ENCODE assay signal across 7 mouse cellular contexts in genomic region chr4:147199055-147199750, GRCm38 (mm10).
DNase-seq lines count a peak whose midpoint lies in the region; ATAC-seq lines count a peak whose summit lies in the region.
"Not testable (repeated sequence)": the region's sequence is repeated elsewhere in the genome, so short reads cannot be mapped to it uniquely, and the experiment has no call there.

No protein-coding gene starts in this region.

- not testable (repeated sequence) for H3K27me3 ChIP-seq in heart, embryonic 14.5 days (ENCODE audit: control insufficient read depth, insufficient read depth, low read length); hindbrain, embryonic 15.5 days; limb, embryonic 11.5 days (ENCODE audit: control insufficient read depth, insufficient read depth, low read length); liver, embryonic 16.5 days (ENCODE audit: control insufficient read depth, insufficient read depth, low read depth, low read length); midbrain, embryonic 12.5 days; neural tube, embryonic 14.5 days (ENCODE audit: control insufficient read depth, insufficient read depth, low read length)

- not testable (repeated sequence) for H3K27ac ChIP-seq in heart, embryonic 14.5 days (replicated peaks in 1 of 2; ENCODE audit: control insufficient read depth in 1 of 2, insufficient read depth in 1 of 2, low read depth in 2 of 2, low read length in 2 of 2); hindbrain, embryonic 15.5 days (replicated peaks); limb, embryonic 11.5 days (replicated peaks; ENCODE audit: low read depth, low read length); liver, embryonic 16.5 days (ENCODE audit: low read length); midbrain, embryonic 12.5 days (replicated peaks); neural tube, embryonic 14.5 days (ENCODE audit: low read depth, low read length)

- WGBS in heart, embryonic 14.5 days = 59% methylated on average over 6 of the region's 6 CpGs
- 77% methylated on average over 6 of the region's 6 CpGs for WGBS in hindbrain, embryonic 15.5 days
- WGBS in limb, embryonic 11.5 days = 76% methylated on average over 6 of the region's 6 CpGs
- WGBS in liver, embryonic 16.5 days (ENCODE audit: insufficient replicate concordance) = 52% methylated on average over 6 of the region's 6 CpGs
- 72% methylated on average over 6 of the region's 6 CpGs for WGBS in midbrain, embryonic 12.5 days
- 69% methylated on average over 6 of the region's 6 CpGs for WGBS in neural tube, embryonic 14.5 days

- not testable (repeated sequence) for H3K36me3 ChIP-seq in heart, embryonic 14.5 days (ENCODE audit: control insufficient read depth, insufficient read depth, low read length); hindbrain, embryonic 15.5 days; limb, embryonic 11.5 days (ENCODE audit: control insufficient read depth, insufficient read depth, low read length); liver, embryonic 16.5 days (ENCODE audit: control insufficient read depth, insufficient read depth); midbrain, embryonic 12.5 days; neural tube, embryonic 14.5 days (ENCODE audit: control insufficient read depth, insufficient read depth, low read length)

- not testable (repeated sequence) for H3K9me3 ChIP-seq in heart, embryonic 14.5 days (ENCODE audit: control insufficient read depth, low read length); hindbrain, embryonic 15.5 days; limb, embryonic 11.5 days (ENCODE audit: control insufficient read depth, low read length); liver, embryonic 16.5 days (replicated peaks; ENCODE audit: control insufficient read depth, low read length); neural tube, embryonic 14.5 days (ENCODE audit: control insufficient read depth, low read length)
- H3K9me3 ChIP-seq in midbrain, embryonic 12.5 days = peaks cover 12% of the 10 kb centered on the region

- not testable (repeated sequence) for H3K9ac ChIP-seq in heart, embryonic 14.5 days (ENCODE audit: low read length); hindbrain, embryonic 15.5 days; limb, embryonic 11.5 days (ENCODE audit: low read length); liver, embryonic 16.5 days (ENCODE audit: low read depth, low read length); midbrain, embryonic 12.5 days (replicated peaks); neural tube, embryonic 14.5 days (replicated peaks; ENCODE audit: low read depth, low read length)

- peak; percentile 44; the same call in 1 of the 2 replicates for ATAC-seq in erythroid progenitor cell, adult 5-6 weeks (replicated peaks; ENCODE audit: low FRiP score, poor library complexity, severe bottlenecking)
- ATAC-seq in heart, embryonic 14.5 days (ENCODE audit: insufficient number of reproducible peaks, insufficient read depth, low FRiP score, low read depth) = peak; percentile 33
- peak; percentile 55; the same call in 1 of the 2 replicates for ATAC-seq in hindbrain, embryonic 15.5 days (ENCODE audit: low FRiP score, low read depth)
- ATAC-seq in limb, embryonic 11.5 days (ENCODE audit: insufficient number of reproducible peaks, low FRiP score, low TSS enrichment, low read depth) = peak; percentile 58; the same call in 1 of the 2 replicates
- peak; percentile 20; the same call in 1 of the 2 replicates for ATAC-seq in liver, embryonic 16.5 days (ENCODE audit: low read depth)
- ATAC-seq in midbrain, embryonic 12.5 days (ENCODE audit: low FRiP score, low read depth) = peak; percentile 57
- ATAC-seq in neural tube, embryonic 14.5 days (ENCODE audit: low read depth) = peak; percentile 62; the same call in 1 of the 2 replicates

- not testable (repeated sequence) for H3K4me2 ChIP-seq in heart, embryonic 14.5 days (ENCODE audit: low read length); hindbrain, embryonic 15.5 days; limb, embryonic 11.5 days (ENCODE audit: low read depth, severe bottlenecking); liver, embryonic 16.5 days (ENCODE audit: low read depth, low read length); midbrain, embryonic 12.5 days (replicated peaks); neural tube, embryonic 14.5 days (ENCODE audit: low read depth, low read length)

- not testable (repeated sequence) for DNase-seq in limb, embryonic 11.5 days (ENCODE audit: low spot score)

- not testable (repeated sequence) for H3K4me1 ChIP-seq in heart, embryonic 14.5 days (ENCODE audit: control insufficient read depth in 2 of 2, insufficient read depth in 2 of 2, low read length in 2 of 2); hindbrain, embryonic 15.5 days (replicated peaks); limb, embryonic 11.5 days (ENCODE audit: control insufficient read depth, insufficient read depth, low read length); liver, embryonic 16.5 days (ENCODE audit: control insufficient read depth, low read depth, low read length); midbrain, embryonic 12.5 days; neural tube, embryonic 14.5 days (ENCODE audit: control insufficient read depth, insufficient read depth, low read length)

- not testable (repeated sequence) for H3K4me3 ChIP-seq in heart, embryonic 14.5 days (ENCODE audit: control insufficient read depth in 1 of 2, insufficient read depth in 1 of 2, low read depth in 1 of 2, low read length in 2 of 2); hindbrain, embryonic 15.5 days; limb, embryonic 11.5 days (ENCODE audit: low read depth, low read length); liver, embryonic 16.5 days (ENCODE audit: low read depth, low read length); midbrain, embryonic 12.5 days; neural tube, embryonic 14.5 days (ENCODE audit: low read depth, low read length)
